Mouse (Mus musculus) frontal cortex, postnatal 14 days (tissue): ENCODE results near the gene Cfap97d1.
A peak's percentile ranks its signal among the peaks of the same experiment; 100 is the strongest.

ENCODE experiments used
- DNase-seq, 2 experiments: peaks; one replicate each; pipeline ENCODE4 v3.0.0; 2022; ENCODE audit warnings: low spot score in 2 of 2

Gene Cfap97d1

GRCm38 (mm10) chr11:102008954-102009637, 25.0 kb downstream of the Cfap97d1 start:
- no peak for DNase-seq

DNA sequence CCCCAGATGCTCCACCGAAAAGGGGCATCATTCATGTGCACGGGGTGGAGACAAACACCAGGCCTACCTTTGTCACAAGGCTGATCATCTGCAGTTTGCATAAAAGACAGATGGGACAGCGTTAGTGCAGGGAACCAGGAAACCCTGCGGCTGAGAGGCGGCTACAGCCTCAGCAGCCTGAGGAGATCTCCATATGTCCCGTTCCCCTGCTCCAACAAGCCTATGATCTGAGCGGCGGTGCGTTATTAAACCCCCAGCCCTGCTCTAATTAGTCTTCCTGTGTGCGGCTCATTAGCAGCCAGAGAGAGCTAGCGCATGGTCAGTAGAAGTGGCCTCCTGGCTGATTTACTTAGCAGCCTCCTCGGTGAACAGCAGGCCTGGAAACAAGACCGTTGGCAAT, 26.1 kb downstream of the Cfap97d1 start:
- no peak for DNase-seq

DNA sequence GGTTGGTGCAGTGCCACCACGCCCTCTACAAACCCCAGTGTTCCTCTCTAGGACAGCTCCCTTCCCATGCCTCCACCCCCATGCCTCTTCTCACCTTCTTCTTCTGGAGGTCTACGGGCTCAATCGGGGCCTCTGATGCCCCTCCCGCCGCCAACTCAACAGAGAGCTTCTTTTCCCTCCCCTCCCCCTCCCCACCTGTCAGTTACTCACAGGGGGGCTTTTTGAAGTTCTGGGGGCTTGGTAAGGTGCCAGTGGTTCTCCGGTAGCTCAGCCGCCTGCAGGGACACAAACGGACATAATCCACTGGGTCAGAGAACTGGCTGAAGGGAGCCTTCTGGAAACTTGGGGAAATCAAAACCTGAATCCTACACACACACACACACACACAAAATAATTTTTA, 27.4 kb downstream of the Cfap97d1 start:
- DNase-seq: no peak

- no peak for DNase-seq
These were observed 29.1 kb downstream of the Cfap97d1 start for GRCm38 (mm10) chr11:102013201-102013600.

GRCm38 (mm10) chr11:102015472-102015871, 31.4 kb downstream of the Cfap97d1 start:
- no peak for DNase-seq

DNA sequence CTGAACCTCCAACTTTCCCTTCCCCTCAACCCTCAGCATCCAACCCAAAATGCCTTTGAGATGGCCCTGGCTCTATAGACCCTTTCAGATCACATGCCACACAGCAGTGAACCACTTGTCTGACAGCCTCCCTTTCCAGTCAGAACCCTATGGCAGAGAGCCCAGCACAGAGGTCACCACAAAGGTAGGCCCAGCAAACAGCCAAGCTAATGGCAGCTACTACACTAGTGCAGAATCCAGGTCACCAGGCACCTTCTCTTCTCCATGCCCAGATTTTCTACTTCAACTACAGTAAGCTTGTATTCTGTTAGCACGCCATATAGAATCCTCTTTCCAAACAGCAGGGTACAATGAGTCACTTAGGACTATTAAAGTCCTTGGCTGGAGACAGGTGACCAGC, 32.1 kb downstream of the Cfap97d1 start:
- no peak for DNase-seq

GRCm38 (mm10) chr11:102019736-102020135, 35.7 kb downstream of the Cfap97d1 start:
- no peak for DNase-seq

- no peak for DNase-seq
These were observed 37.1 kb downstream of the Cfap97d1 start for GRCm38 (mm10) chr11:102021196-102021595.

DNA sequence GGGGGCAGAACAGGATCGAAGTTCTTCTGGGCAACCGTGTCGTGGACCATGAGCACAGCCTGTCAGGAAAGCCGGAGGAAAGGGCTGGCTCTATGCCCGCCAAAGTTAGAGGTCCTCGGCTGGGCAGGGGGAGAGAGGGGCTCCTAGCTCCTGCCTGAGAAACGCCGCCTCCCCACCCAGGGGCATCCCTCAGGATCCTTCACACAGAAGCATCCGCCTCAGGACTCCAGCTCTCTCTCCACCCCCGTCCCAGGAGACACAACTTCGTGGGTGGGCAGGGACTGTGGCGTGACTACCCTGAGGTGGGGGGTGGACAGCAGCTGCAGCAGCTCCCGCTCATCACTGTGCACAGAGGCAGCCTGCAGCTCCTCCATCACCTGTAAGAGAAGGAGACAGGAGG, 39.3 kb downstream of the Cfap97d1 start:
- DNase-seq: no peak

GRCm38 (mm10) chr11:102024084-102024758, 40.1 kb downstream of the Cfap97d1 start:
- DNase-seq: no peak

DNA sequence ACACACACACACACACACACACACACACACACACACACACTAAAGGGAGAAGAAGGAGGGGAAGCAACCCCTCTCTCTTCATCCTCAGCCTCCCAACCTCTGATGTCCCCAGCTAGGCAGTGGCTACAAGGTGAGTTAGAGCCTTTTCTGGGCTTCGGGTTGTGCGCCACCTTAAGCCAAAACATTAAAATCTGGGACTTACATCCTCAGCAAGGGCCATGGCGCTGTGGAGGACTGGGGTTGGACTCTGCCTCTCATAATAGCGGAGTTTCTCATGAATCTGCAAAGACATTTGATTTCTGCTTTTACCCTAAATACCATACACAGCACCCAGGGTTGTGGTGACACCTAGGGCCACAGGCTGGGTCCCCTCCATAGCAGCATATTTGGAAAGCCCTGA, 40.8 kb downstream of the Cfap97d1 start:
- no peak for DNase-seq

DNA sequence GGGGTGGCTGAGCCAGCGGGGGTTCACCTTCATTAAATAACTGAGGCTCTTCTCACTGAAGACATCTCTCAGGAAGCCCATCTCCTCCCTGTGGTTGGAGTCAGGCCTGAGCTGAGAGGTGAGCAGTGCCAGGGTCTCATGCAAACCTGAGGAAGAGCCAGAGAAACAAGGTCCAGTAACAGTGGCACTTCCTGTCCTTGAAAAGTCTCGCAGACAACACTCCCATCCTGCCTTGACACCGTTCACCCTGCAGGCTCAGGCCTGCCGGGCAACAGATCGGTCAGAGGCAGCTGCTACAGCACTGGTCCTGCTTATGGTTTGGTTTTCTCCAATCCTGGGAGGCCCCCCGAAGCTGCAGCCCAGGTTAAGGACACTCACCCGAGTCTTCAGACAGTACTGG, 41.3 kb downstream of the Cfap97d1 start:
- DNase-seq: no peak

DNA sequence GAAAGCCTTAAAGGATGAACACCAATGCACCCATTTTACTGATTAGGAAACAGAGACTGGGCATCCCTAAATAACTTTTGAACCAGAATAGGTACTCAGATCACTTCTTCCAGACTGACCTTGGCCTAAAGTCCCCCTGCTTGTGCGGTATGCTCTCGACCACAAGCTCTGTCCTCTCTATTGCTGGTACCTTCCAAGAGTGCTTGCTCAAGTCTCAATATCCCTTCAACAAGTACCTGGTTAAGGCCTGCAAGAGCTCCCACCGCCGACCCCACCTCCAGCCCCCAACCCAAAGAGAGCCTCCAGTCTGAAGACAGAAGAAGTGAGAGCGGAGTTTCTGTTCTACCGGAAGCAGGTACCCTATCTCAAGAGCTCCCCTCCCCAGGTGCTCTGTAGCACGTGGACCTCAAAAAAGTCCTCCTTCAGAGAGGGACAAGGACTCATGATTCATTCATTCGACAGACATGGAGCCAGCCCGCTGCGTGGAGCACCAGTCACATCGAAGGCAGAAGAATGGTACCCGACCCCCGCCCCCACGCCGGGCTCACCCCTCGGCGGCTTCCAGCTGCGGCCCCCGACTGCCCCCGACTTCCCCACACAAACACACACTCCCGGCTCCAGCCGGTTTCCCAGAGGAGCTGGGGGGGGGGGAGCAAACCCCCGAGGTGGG, 42.0 kb downstream of the Cfap97d1 start:
- no peak for DNase-seq

- peak in 1 of 2 experiments; percentile 44 for DNase-seq
These were observed 42.7 kb downstream of the Cfap97d1 start for GRCm38 (mm10) chr11:102026694-102027360.

- DNase-seq: no peak
These were observed 43.4 kb downstream of the Cfap97d1 start for GRCm38 (mm10) chr11:102027361-102028017.

- no peak for DNase-seq
These were observed 44.2 kb downstream of the Cfap97d1 start, which contains the start of gene Mpp3 for GRCm38 (mm10) chr11:102028087-102028816. Gene Mpp3, minus strand, starts transcription at chr11:102028461.

DNA sequence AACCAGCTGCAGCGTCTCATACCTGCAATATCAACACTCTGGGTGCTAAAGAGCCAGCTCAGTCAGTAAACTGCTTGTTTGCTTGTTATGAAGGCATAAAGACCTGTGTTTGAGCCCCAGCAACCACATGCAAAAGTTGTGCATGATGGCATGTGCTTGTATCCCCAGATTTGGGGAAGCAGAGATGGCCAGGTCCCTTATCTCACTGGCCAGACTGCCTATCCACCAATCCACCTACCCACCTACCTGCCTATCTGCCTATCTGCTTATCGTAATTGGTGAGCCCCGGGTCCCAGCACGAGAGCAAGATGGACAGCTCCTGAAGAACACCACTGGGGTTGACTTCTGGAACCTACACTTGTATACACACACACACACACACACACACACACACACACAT, 45.2 kb downstream of the Cfap97d1 start:
- DNase-seq: no peak

DNA sequence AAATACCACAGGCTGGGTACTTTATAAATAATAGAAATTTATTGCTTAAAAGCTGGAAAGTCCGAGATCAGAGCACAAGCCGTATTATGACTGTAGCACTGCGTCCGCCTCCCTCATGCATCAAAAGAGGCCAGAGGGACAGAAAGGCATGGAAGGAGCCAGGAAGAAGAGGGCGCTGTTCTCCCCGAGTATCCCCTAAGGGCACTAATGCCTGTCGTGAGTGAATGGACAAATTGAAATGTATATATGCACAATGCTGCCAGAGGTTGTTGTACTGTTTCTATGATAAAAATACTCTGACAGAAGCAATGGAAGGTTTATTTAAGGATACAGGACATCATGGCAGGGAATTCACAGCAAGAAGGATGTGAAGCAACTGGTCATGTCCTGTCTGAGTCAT, 45.9 kb downstream of the Cfap97d1 start:
- no peak for DNase-seq

GRCm38 (mm10) chr11:102031149-102031548, 47.1 kb downstream of the Cfap97d1 start:
- no peak for DNase-seq

DNA sequence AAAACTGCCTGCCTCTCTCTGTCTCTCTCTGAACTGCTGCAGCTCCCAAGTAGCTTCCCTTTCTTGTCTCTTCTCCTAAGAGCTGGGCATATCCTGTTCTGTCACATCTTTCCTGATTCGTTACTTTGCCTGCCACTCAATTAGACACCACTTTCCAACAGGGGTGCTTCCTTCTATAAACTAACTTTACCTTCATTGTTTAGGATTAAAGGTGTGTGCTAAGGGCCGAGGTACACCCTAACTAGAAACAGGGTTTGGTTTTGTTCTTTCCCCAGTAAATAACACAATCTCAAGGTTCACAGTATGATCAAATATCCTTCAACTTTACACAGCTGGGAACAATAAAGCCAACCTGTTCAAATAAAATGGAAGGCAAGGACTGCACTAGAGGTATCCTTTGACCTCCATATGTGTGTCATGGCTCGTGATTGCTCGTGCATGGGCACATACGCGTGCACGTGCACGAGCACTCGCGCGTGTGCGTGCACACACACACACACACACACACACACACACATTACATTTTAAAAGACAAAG, 49.0 kb downstream of the Cfap97d1 start:
- no peak for DNase-seq

DNA sequence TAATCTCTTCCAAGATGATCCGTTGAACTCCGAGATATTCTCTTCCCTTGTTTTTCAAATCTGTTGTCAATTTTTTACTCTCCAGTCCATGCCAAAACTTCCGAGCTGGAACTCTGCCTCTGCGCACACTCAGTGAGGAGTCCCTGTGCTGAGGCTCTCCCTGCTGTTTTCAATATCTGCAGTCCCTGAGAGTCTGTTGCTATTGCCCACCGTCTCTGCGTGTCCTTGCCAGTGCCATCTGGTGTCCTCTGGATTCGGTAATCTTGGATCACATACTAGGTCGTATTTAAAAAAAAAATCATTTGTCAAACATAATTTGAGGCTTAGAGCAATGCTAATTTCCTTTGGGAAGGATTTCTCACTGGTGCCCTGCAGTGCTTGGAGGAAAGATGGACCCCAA, 50.8 kb downstream of the Cfap97d1 start:
- no peak for DNase-seq
